Mouse (Mus musculus) midbrain, embryonic 16.5 days (tissue): Measurements from ENCODE around the gene Rfx4. TPM values are rescaled to one million over a fixed set of nuclear protein-coding genes. Genes with fewer than 3 reads are reported as not detected.
A peak's percentile ranks its signal among the peaks of the same experiment; 100 is the strongest.

Source experiments
- ATAC-seq: fragments of 200-750 bp; cut with Nextera tagmentation; 2 replicates; pipeline ENCODE4 v1.8.0; 2017; ENCODE audit warnings: moderate TSS enrichment
- H3K27ac ChIP-seq: fragments of 300-500 bp; sonication (generic); 2 replicates; pipeline ENCODE4 v1.5.1; 2014; ENCODE audit warnings: mild to moderate bottlenecking, low read length, mixed read lengths
- H3K27me3 ChIP-seq: fragments of 300-500 bp; sonication (generic); 2 replicates; pipeline ENCODE4 v1.6.1; 2014; ENCODE audit warnings: low read depth, low read length, mixed read lengths; ENCODE audit not compliant: control insufficient read depth, insufficient read depth
- H3K36me3 ChIP-seq: fragments of 300-500 bp; sonication (generic); 2 replicates; pipeline ENCODE4 v1.6.1; 2014; ENCODE audit warnings: mild to moderate bottlenecking, low read length, moderate library complexity, mixed read lengths; ENCODE audit not compliant: control insufficient read depth, insufficient read depth
- H3K4me1 ChIP-seq: fragments of 300-500 bp; sonication (generic); 2 replicates; pipeline ENCODE4 v1.6.1; 2014; ENCODE audit warnings: mild to moderate bottlenecking, low read length, mixed read lengths; ENCODE audit not compliant: control insufficient read depth, insufficient read depth
- H3K4me2 ChIP-seq: fragments of 300-500 bp; sonication (generic); 2 replicates; pipeline ENCODE4 v1.6.1; 2014; ENCODE audit warnings: mild to moderate bottlenecking, low read length, mixed read lengths
- H3K4me3 ChIP-seq: fragments of 300-500 bp; sonication (generic); 2 replicates; pipeline ENCODE4 v1.5.1; 2014; ENCODE audit warnings: low read depth, mild to moderate bottlenecking, low read length, moderate library complexity, mixed read lengths
- H3K9ac ChIP-seq: fragments of 300-500 bp; sonication (generic); 2 replicates; pipeline ENCODE4 v1.6.1; 2014; ENCODE audit warnings: low read depth, low read length, mixed read lengths
- H3K9me3 ChIP-seq: fragments of 300-500 bp; sonication (generic); replicated peaks from 2 replicates; pipeline ENCODE4 v1.6.1; 2014; ENCODE audit warnings: mild to moderate bottlenecking, low read length, mixed read lengths; ENCODE audit not compliant: control insufficient read depth, poor library complexity, severe bottlenecking
- WGBS: fragments of 180-500 bp; shearing (Covaris S2); extraction: QIAGEN DNeasy Blood & Tissue Kit; methylation state at CpG from one replicate; pipeline ENCODE4 v1.1.7; 2014; 5-methylcytosine and 5-hydroxymethylcytosine counted together
- polyA plus RNA-seq: library from polyadenylated mRNA; unstranded; fragments of >200 nt; fragmentation: Nextera tagmentation; extraction: Ambion mirVana; gene quantifications from 2 replicates; pipeline ENCODE4 v1.2.1, GENCODE M21; 2015

Rfx4 gene
- polyA plus RNA-seq, 1 experiment from 2014 or later = 13.9 TPM

DNA sequence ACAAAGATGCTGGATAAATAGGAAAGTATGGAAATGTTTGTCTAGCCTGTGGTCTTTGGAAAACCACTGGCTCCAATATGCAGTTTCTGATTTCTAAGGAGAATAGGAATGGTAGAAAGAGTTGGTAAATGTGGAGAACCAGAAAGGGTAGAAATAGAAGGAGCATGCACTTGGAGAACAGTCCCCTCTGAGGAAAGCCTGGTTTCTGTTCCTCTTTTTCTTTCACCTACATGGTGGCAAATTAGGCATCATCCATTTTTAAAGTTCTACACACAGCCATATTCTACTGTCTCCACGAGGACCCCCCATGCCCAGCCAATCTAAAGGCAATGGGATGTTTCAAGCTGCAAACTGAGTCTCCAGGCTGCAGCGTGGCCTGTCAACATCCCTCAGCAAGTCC is 81.5 kb downstream of the Rfx4 start:
- H3K36me3 ChIP-seq = no peaks in the 10 kb centered on the region
- no peak for ATAC-seq
- no peak overlapping the region for H3K4me2 ChIP-seq
- H3K9me3 ChIP-seq = no peaks in the 10 kb centered on the region
- no peaks in the 10 kb centered on the region for H3K27me3 ChIP-seq
- no peak overlapping the region for H3K27ac ChIP-seq
- H3K4me1 ChIP-seq = no peaks in the 10 kb centered on the region
- no peak overlapping the region for H3K9ac ChIP-seq
- 90% methylated on average over 2 of the region's 2 CpGs for WGBS
- H3K4me3 ChIP-seq = no peak overlapping the region

DNA sequence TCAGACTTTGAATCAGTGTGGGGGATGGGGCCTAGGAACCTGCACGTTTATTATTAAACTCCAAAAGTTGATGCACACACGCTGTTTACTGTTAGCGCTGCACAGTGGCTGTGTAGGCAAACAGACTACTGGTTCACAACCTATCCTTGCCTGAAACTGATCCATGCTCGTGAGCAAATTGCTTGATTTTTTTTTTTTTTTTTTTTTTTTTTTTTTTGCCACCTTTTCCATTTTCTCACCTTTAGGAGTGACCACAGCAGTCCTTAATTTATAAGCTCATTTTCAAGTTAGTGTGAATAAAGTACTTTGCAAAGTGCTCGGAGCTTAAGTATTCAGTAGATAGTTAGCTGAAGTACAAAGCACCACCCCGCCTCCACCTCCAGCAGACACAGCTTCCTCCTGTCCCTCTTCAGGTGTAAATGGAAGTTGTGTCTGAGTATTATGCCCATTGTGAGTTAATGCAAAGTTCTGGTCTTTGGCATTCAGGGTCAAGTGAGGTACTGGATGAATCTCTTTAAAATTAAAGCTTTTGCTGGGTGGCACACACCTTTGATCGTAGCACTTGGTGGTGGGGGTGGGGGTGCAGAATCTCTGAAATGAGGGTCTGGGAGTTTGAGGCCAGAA is 83.1 kb downstream of the Rfx4 start:
- ATAC-seq = no peak
- Histone ChIP-seq H3K4me2 (no peak overlapping the region), H3K36me3 (no peaks in the 10 kb centered on the region), H3K9me3 (no peaks in the 10 kb centered on the region), H3K27me3 (no peaks in the 10 kb centered on the region), H3K4me1 (no peaks in the 10 kb centered on the region), H3K27ac (no peak overlapping the region), H3K9ac (no peak overlapping the region), H3K4me3 (no peak overlapping the region)
- WGBS = 73% methylated on average over 7 of the region's 7 CpGs

DNA sequence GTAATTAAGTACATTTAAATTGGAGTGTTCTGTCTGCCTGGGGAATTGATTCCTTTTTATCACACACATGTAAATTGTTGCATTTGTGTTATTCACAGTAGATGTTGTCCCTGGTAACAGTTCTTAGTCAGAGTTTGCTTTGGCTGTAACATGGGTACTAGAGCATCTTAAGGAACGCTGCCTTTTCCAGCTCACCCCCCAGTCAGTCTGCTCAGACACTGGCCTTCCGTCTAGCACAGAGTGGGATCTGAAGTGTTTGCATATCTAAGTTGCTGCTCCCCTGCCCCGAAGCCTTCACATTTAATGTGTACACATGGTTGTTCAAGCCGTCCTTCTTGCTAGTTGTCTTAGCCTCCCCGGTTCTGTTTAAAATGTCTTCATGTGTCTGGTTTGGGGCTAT is 90.8 kb downstream of the Rfx4 start:
- 64% methylated on average over 5 of the region's 5 CpGs for WGBS
- Histone ChIP-seq H3K9me3 (no peaks in the 10 kb centered on the region), H3K9ac (no peak overlapping the region), H3K4me3 (no peak overlapping the region), H3K4me1 (no peaks in the 10 kb centered on the region), H3K27me3 (no peaks in the 10 kb centered on the region), H3K4me2 (no peak overlapping the region), H3K36me3 (no peaks in the 10 kb centered on the region), H3K27ac (no peak overlapping the region)
- ATAC-seq = no peak

DNA sequence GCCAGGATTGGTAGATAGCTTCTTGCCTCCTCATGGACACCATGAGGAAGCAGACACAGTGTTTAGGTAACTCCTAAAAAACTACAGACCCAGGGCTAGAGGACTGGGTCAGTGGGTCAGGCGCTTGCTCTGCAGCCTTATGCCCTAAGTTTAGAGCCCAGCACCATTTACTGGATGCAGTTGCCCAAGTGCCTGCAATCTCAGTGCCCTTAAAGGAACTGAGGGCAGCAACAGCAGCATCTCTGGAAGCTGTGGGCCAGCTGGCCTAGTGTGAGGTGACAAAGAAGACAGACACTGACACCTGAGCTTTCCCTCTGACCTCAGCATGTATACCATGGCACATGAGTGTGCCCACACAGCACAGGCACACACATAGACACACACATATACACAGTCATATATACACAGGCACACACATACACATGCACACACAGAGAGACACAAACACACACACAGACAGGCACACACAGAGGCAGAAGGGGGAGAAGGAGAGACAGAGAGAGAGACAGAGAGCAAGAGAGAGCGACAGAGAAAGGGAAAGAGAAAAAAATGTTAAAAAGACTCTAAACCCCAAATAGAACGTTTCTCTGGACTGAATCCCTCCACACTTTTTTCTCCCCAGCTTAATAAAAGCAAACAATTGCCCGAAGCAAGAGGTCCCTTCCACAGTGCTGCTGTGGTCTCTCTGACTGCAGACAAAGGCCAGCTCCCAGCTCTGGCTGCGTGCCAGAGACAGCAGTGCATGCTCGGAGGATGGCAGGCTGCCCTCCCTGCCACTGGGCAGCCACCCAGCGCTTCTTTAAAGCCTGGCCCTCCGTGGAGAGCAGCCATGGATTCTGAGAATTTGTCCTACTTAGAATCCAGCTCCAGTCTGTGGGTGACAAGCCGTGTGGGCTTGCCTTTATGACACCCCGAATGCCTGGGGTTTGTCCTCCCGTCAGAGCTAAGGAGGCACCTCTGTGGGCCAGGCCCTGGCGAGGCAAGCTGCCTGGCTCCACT is 96.4 kb downstream of the Rfx4 start:
- Histone ChIP-seq H3K4me1 (peaks cover 10% of the 10 kb centered on the region), H3K27me3 (no peaks in the 10 kb centered on the region), H3K9me3 (no peaks in the 10 kb centered on the region), H3K4me3 (no peak overlapping the region), H3K27ac (peak overlapping the region; percentile 74), H3K9ac (peak overlapping the region; percentile 17; the same call in 1 of the 2 replicates), H3K4me2 (no peak overlapping the region), H3K36me3 (no peaks in the 10 kb centered on the region)
- WGBS = 32% methylated on average over 12 of the region's 12 CpGs
- peak; percentile 92 for ATAC-seq

DNA sequence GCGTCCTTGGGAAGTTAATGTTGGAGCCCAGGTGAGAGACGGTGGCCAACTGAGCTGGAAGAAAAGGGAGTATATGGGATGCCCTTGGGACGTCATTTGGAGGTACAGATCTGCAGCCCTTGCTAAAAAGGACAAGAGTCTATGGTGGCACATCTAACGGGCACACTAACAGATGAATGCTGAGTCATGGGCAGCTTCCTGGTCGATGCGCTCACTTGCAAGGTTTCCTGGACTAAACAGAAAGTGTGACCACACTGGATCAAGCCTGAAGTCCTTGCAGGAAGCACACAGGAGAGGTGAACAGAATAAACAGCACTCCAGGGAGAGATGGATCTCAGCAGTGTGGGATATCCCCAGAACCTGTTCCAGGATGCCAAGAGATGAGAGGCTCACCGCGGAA is 98.2 kb downstream of the Rfx4 start:
- H3K9ac ChIP-seq = no peak overlapping the region
- H3K9me3 ChIP-seq = no peaks in the 10 kb centered on the region
- H3K27me3 ChIP-seq = no peaks in the 10 kb centered on the region
- no peaks in the 10 kb centered on the region for H3K36me3 ChIP-seq
- ATAC-seq = no peak
- no peak overlapping the region for H3K4me3 ChIP-seq
- no peak overlapping the region for H3K27ac ChIP-seq
- H3K4me2 ChIP-seq = no peak overlapping the region
- peaks cover 13% of the 10 kb centered on the region for H3K4me1 ChIP-seq
- whole genome bisulfite sequencing = 95% methylated on average over 8 of the region's 8 CpGs

DNA sequence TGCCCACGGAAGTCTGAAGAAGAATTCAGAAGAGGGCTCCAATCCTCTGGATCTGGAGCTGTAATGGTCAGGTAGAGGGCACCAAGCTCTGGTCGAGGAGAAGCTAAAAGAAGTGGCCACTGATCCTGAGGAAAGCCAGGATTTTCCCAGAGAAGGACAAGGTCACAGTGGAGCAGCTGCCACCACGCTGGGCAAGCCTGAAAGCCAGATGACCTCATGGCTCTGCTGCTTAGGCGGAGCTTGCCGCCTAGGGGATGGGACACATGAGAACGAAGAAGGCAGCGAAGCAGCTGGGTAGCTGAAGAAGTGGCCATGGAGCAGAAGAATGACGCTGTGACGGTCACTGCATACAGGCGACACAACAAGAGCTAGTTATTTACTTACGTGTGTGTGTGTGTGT is 99.6 kb downstream of the Rfx4 start:
- Histone ChIP-seq H3K4me1 (peaks cover 23% of the 10 kb centered on the region), H3K27ac (no peak overlapping the region), H3K9ac (no peak overlapping the region), H3K27me3 (no peaks in the 10 kb centered on the region), H3K4me2 (no peak overlapping the region), H3K4me3 (no peak overlapping the region), H3K36me3 (no peaks in the 10 kb centered on the region), H3K9me3 (no peaks in the 10 kb centered on the region)
- 80% methylated on average over 11 of the region's 11 CpGs for WGBS
- no peak for ATAC-seq

DNA sequence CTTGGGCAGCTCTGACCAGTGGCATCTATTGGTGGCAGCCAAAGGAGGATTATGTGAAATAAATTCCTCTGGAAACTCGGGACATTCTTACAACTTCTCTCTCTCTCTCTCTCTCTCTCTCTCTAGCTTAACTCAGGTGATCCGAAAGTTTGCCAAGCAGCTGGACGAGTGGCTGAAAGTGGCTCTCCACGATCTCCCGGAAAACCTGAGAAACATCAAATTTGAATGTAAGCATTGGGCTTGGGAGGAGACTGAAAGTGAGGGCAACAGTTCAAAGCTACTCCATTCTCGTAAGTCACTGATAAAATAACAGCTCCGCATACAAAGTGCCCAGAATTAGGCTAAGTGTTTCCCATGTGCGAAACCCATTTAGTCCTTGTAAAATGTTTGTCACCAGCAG is 102.5 kb downstream of the Rfx4 start:
- Histone ChIP-seq H3K27me3 (no peaks in the 10 kb centered on the region), H3K9ac (no peak overlapping the region), H3K9me3 (no peaks in the 10 kb centered on the region), H3K4me2 (no peak overlapping the region), H3K4me1 (peaks cover 14% of the 10 kb centered on the region), H3K4me3 (no peak overlapping the region), H3K27ac (no peak overlapping the region), H3K36me3 (no peaks in the 10 kb centered on the region)
- 40% methylated on average over 8 of the region's 8 CpGs for WGBS
- ATAC-seq = no peak

DNA sequence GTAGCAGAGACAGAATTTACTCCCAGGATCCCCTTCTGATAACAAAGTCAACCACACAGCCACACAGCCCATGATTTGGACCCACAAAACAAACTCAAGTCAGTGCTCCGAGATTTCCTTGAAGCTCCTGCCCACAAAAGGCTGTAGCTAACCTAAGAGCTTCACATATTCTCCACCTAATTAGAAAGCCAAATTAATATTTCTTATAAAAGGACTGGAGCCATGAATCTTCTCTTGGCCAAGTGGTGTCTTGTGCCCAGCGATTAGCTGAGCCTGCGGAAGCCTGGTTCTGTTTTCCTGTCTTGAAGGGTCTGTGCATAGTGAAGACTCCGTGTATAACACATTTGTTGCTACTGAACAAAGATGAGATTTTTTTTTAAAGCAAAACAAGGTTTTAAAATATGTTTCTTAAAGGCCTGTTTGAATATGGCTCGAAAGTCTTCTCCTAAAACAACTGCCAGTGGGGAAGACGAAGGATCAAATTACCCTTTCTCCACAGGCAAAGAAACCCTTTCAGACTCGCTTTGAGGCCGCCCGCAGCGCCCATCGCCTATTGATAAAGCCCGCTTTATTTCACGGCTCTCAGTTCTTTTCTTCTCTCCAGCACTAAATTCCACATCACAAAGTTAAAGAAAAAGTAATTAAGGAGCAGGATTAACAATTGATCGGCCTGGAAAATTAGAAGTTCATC is 103.1 kb downstream of the Rfx4 start:
- Histone ChIP-seq H3K4me1 (peaks cover 14% of the 10 kb centered on the region), H3K4me2 (no peak overlapping the region), H3K9ac (no peak overlapping the region), H3K9me3 (no peaks in the 10 kb centered on the region), H3K27me3 (no peaks in the 10 kb centered on the region), H3K36me3 (no peaks in the 10 kb centered on the region), H3K27ac (no peak overlapping the region), H3K4me3 (no peak overlapping the region)
- ATAC-seq = no peak
- 8% methylated on average over 14 of the region's 14 CpGs for WGBS
